Mouse (Mus musculus) spleen, adult 2 months (tissue): Measurements from ENCODE around the gene Aars2.

ENCODE experiments used
- CTCF ChIP-seq: fragments of 200-500 bp; IDR thresholded peaks from 2 replicates; pipeline ENCODE4 v1.5.1; 2011; ENCODE audit warnings: mild to moderate bottlenecking, inconsistent platforms; ENCODE audit not compliant: insufficient read depth, insufficient read length, insufficient replicate concordance; ENCODE audit errors: extremely low read depth
- POLR2A ChIP-seq: fragments of 200-500 bp; IDR thresholded peaks from 2 replicates; pipeline ENCODE4 v1.6.1; 2011; ENCODE audit warnings: low read depth, low read length, inconsistent platforms

DNA sequence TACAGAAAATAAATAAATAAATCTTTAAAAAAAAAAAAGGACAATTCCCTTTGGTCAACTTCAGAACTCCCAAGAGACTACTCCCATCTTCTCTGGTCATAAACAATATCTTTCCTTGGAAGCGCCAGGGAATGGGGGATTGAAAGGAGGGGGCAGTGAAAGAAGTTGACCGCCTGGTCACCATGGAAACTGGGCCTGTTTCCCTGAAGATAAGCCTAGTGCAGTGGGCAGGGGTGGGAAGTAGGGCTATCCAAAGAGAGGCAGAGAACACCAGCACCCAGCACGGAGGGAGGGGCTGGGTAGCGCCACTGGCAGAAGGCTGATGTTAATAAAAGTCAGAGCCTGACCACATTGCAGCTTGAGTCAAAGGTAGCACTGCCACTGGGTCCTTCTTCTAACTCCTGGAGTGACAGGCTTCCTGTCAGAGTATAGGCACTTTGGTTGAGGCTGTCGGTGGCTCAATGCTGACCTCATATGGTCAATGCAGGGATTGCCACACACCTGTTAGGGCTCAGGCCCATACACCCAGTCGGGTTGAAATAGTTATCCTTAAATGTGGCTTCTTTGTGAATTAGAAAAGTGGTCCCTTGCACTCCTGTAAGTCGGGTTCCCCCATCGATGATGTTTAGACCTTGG lies 45.3 kb downstream of the Aars2 start:
- TF ChIP-seq CTCF (peak; percentile 95; the same call in 1 of the 2 replicates), POLR2A (no peak)
